Mouse (Mus musculus): ENCODE results near the gene Inpp5b. TPM values are rescaled to one million over a fixed set of nuclear protein-coding genes. Genes with fewer than 3 reads are reported as not detected.
"Not testable (repeated sequence)": the region's sequence is repeated elsewhere in the genome, so short reads cannot be mapped to it uniquely, and the experiment has no call there.

Inpp5b gene
- polyA plus RNA-seq, 1 experiment = 25.1 TPM

DNA sequence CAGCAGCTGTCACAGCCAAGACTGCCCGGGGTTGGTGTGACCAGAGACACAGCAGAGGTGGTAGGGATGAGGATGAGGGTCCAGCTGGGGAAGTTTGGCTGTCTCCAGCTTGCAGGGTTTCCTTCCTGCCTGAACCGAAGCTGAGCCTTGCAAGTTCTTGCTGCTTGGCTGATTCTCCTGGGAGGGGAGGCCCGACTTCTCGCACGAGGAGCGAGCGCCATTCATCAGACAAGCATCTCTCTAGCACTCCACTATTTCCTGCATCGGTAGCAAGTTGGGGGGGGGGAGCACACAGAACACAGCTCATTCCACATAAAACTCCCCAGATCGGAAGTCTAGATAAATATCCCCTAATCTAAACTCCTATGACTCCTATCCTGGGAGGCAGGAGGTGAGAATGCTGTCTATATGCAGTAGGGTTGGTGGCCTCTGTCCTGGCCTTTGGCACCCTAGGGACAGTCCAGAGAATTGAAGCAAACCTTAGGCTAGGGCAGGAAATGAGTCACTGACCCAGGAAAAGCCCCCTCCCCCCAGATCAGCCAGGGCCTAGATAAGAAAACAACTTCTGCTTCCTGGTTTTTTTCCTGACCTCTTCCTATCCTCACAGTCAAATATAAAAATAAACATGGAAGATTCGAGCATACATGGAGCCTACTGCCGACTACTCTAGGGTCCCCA, 36.7 kb upstream of the Inpp5b start:
- Histone ChIP-seq H3K4me2 (ENCODE audit: low read depth) (peak overlapping the region; percentile 82), H3K4me3 (peak overlapping the region; percentile 97), H3K27me3 (ENCODE audit: control insufficient read depth, insufficient read depth, insufficient read length) (no peaks in the 10 kb centered on the region), H3ac (ENCODE audit: control insufficient read depth, insufficient read length) (no peak overlapping the region), H3K79me2 (ENCODE audit: control insufficient read depth, insufficient read depth) (peaks cover 67% of the 10 kb centered on the region), H3K36me3 (ENCODE audit: control insufficient read depth, insufficient read depth) (peaks cover 11% of the 10 kb centered on the region)
- no peak for TF ChIP-seq MAX (IDR thresholded peaks at IDR 0.05; ENCODE audit: low read depth)
- TF ChIP-seq MYOD1 (IDR thresholded peaks at IDR 0.05; ENCODE audit: control insufficient read depth in 1 of 3, insufficient read length in 2 of 3, low read depth in 2 of 3) = peak in 2 of 3 experiments; percentile 47 to 57
- TF ChIP-seq POLR2AphosphoS2 (IDR thresholded peaks at IDR 0.05; ENCODE audit: insufficient read length, low read depth) = peak; percentile 18

DNA sequence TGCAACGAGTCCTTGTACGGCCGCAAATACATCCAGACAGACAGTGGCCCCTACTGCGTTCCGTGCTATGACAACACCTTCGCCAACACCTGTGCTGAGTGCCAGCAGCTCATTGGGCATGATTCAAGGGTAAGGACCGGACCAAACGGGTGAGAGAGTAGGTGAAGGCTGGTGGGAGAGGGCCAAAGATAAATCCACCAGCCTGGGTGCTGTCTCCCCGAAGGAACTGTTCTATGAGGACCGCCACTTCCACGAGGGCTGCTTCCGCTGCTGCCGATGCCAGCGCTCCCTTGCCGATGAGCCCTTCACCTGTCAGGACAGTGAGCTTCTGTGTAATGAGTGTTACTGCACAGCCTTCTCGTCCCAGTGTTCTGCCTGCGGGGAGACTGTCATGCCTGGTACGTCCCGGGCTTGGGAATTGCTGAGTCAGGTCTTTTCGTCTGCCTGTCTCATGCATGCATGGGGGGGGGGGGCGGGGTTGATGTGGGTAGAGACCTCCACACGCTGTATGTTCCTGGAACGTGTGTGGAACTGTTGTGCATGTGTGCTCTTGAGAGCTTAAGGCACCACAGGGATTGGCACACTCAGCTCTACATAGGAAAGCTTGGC, 35.9 kb upstream of the Inpp5b start:
- TF ChIP-seq POLR2A (IDR thresholded peaks at IDR 0.05; ENCODE audit: insufficient read length, low read depth) = peak; percentile 35
- no peak for TF ChIP-seq POLR2AphosphoS2 (IDR thresholded peaks at IDR 0.05; ENCODE audit: insufficient read length, low read depth)
- Histone ChIP-seq H3K4me2 (ENCODE audit: low read depth) (peak overlapping the region; percentile 82), H3K4me3 (peak overlapping the region; percentile 97), H3K79me2 (ENCODE audit: control insufficient read depth, insufficient read depth) (peaks cover 66% of the 10 kb centered on the region), H3K27me3 (ENCODE audit: control insufficient read depth, insufficient read depth, insufficient read length) (no peaks in the 10 kb centered on the region), H3ac (ENCODE audit: control insufficient read depth, insufficient read length) (no peak overlapping the region), H3K36me3 (ENCODE audit: control insufficient read depth, insufficient read depth) (peaks cover 11% of the 10 kb centered on the region)

DNA sequence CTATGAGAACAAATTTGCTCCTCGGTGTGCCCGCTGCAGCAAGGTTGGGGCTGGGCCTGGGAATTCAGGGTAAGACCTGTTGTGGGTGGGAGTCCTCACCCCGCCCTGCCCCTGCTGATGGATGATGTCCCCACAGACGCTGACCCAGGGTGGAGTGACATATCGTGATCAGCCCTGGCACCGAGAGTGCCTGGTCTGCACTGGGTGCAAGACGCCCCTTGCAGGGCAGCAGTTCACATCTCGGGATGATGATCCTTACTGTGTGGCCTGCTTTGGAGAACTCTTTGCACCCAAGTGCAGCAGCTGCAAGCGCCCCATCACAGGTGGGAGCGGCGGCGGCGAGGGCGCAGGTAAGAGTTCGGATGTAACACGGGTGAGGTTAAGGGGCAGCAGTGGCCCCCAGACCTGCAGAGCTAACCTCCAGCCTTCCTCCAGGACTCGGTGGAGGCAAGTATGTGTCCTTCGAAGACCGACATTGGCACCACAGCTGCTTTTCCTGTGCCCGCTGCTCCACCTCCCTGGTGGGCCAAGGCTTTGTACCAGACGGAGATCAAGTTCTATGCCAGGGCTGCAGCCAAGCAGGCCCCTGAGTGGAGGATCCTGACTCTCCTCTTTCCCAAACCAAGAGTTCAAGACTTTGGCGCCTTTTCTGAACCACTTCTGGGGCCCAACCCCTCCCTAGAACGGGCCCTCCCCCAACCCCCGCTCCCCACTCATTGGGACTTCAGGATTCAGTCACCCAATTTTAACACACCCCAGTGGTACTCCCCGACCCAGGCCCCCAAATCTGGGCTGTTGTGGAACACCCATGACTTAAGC, 34.1 kb upstream of the Inpp5b start:
- H3ac ChIP-seq (ENCODE audit: control insufficient read depth, insufficient read length); H3K4me3 ChIP-seq; H3K27me3 ChIP-seq (ENCODE audit: control insufficient read depth, insufficient read depth, insufficient read length): not testable (repeated sequence)
- H3K4me2 ChIP-seq (ENCODE audit: low read depth) = peak overlapping the region; percentile 77
- TF ChIP-seq POLR2A (IDR thresholded peaks at IDR 0.05; ENCODE audit: insufficient read length, low read depth) = peak; percentile 12
- H3K36me3 ChIP-seq (ENCODE audit: control insufficient read depth, insufficient read depth) = peaks cover 11% of the 10 kb centered on the region
- peaks cover 47% of the 10 kb centered on the region for H3K79me2 ChIP-seq (ENCODE audit: control insufficient read depth, insufficient read depth)

DNA sequence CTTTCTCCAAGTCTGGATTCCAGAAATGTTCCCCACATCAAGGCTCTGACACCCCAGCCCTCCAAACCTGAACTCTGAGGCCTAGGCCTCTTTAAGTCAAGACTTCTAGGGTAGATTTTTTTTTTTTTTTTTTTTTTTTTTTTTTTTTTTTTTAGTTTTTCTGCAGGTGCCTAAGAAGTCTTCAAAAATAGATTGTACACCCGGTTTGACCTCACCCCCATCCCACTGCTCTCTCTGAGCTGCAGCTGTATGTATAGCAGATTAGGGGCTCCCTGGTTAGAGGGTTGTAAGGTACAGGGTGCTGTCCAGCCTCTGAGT, 33.5 kb upstream of the Inpp5b start:
- peak overlapping the region; percentile 9 for H3K4me3 ChIP-seq
- peak overlapping the region; percentile 77 for H3K4me2 ChIP-seq (ENCODE audit: low read depth)
- H3ac ChIP-seq (ENCODE audit: control insufficient read depth, insufficient read length) = not testable (repeated sequence)

DNA sequence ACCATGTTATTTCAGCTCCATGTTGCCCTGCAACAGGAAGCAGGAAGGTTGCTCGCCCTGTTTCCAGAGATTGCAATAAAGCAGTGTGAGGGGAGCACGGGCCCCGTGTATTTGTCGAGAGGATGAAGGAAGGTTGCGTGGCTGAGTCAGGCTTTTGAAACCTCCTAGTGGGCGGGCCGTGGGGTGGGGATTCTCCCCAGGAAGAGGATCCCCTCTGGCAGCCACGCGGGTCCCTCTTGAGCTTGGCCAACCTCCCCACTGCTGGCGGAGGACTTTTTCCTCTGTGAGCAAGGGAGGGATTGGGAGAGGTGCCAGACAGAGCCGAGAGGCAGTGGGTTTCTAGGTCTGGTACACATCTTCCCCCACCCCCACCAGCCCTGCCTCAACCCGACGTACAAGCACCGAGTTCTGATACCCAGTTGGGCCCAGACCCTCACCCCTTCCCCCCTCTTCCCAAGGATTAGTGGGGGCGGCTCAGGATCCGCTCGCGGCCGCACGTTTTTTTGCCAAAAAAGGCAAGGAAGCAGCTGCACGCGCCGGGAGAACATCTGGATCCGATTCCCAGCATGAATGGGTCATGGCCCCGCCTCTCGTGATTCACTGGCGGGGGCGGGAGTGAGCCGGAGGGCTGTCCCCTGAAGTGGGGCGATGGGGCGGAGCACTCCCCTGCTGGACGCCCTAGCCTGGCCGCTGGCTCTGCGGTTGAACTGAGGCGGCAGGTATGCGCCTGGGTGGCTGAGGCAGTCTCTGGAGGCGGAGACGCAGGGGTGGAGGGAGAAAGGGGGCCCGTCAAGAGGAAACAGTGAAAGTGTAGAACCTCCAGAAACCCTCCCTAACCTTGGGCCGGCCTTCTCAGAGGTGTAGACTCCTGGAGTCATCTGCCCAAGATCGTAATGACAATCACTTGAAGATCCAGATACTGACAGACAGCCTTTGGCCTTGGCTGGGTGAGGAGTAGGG, 32.9 kb upstream of the Inpp5b start:
- no peak overlapping the region for H3ac ChIP-seq (ENCODE audit: control insufficient read depth, insufficient read length)

More for the DNA sequence above, 33.5 kb upstream of the Inpp5b start:
- Histone ChIP-seq H3K36me3 (ENCODE audit: control insufficient read depth, insufficient read depth) (peaks cover 11% of the 10 kb centered on the region), H3K79me2 (ENCODE audit: control insufficient read depth, insufficient read depth) (peaks cover 42% of the 10 kb centered on the region)
- H3K27me3 ChIP-seq (ENCODE audit: control insufficient read depth, insufficient read depth, insufficient read length) = not testable (repeated sequence)

DNA sequence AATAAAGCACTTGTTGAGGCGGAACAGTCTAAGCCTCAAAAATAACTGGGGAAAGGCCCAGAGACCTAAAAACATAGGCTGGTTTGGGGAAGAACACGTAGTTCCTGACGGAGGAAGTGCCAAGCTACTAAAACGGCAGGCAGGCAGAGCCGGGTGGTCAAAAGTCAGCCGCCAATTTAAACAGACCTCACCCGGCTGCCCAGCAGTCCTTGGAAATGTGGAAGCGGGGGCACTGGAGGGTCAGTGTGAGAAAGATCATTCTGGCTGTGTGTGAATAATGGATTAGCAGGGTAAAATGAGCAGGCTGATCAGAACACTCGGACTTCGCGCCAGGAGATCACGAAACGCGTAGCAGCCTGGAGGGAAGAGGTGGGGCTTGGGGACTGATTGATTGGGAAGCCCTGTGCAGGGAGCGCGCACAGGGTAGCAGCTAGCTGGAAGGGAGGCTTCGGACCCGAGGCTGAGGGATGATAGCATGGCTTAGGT, 31.6 kb upstream of the Inpp5b start:
- no peak overlapping the region for H3ac ChIP-seq (ENCODE audit: control insufficient read depth, insufficient read length)
- TF ChIP-seq MAX (IDR thresholded peaks at IDR 0.05; ENCODE audit: low read depth) = no peak
- peak; percentile 32 for TF ChIP-seq POLR2A (IDR thresholded peaks at IDR 0.05; ENCODE audit: insufficient read length, low read depth)
- no peak for TF ChIP-seq REST (IDR thresholded peaks at IDR 0.05; ENCODE audit: insufficient read depth, insufficient read length)
- TF ChIP-seq POLR2AphosphoS2 (IDR thresholded peaks at IDR 0.05; ENCODE audit: insufficient read length, low read depth) = peak; percentile 92
- no peak for TF ChIP-seq TCF12 (IDR thresholded peaks at IDR 0.05; ENCODE audit: insufficient read depth, poor library complexity, severe bottlenecking)
- TF ChIP-seq SRF (IDR thresholded peaks at IDR 0.05; ENCODE audit: control insufficient read depth, insufficient read length, low read depth) = no peak
- TF ChIP-seq E2F4 (IDR thresholded peaks at IDR 0.05; ENCODE audit: insufficient read depth) = no peak
- no peak for TF ChIP-seq CEBPB (IDR thresholded peaks at IDR 0.05; ENCODE audit: insufficient read depth, poor library complexity, severe bottlenecking)
- TF ChIP-seq MYOG (IDR thresholded peaks at IDR 0.05; ENCODE audit: control insufficient read depth in 1 of 3, insufficient read depth in 1 of 3, insufficient read length in 2 of 3, low read depth in 2 of 3) = no peak
- H3K4me3 ChIP-seq = peak overlapping the region; percentile 9
- no peaks in the 10 kb centered on the region for H3K27me3 ChIP-seq (ENCODE audit: control insufficient read depth, insufficient read depth, insufficient read length)
- H3K36me3 ChIP-seq (ENCODE audit: control insufficient read depth, insufficient read depth) = peaks cover 11% of the 10 kb centered on the region
- peak overlapping the region; percentile 97 for H3K4me2 ChIP-seq (ENCODE audit: low read depth)
- H3K79me2 ChIP-seq (ENCODE audit: control insufficient read depth, insufficient read depth) = peaks cover 25% of the 10 kb centered on the region

More for the DNA sequence above, 32.9 kb upstream of the Inpp5b start:
- Histone ChIP-seq H3K4me2 (ENCODE audit: low read depth) (peak overlapping the region; percentile 97), H3K79me2 (ENCODE audit: control insufficient read depth, insufficient read depth) (peaks cover 35% of the 10 kb centered on the region), H3K27me3 (ENCODE audit: control insufficient read depth, insufficient read depth, insufficient read length) (no peaks in the 10 kb centered on the region), H3K36me3 (ENCODE audit: control insufficient read depth, insufficient read depth) (peaks cover 11% of the 10 kb centered on the region), H3K4me3 (peak overlapping the region; percentile 9)
- no peak for TF ChIP-seq USF1 (IDR thresholded peaks at IDR 0.05; ENCODE audit: low read depth)
- TF ChIP-seq MYOD1 (IDR thresholded peaks at IDR 0.05; ENCODE audit: control insufficient read depth in 1 of 3, insufficient read length in 2 of 3, low read depth in 2 of 3) = peak in 2 of 3 experiments; percentile 40 to 78
- no peak for TF ChIP-seq E2F4 (IDR thresholded peaks at IDR 0.05; ENCODE audit: insufficient read depth)
- TF ChIP-seq MYOG (IDR thresholded peaks at IDR 0.05; ENCODE audit: control insufficient read depth in 1 of 3, insufficient read depth in 1 of 3, insufficient read length in 2 of 3, low read depth in 2 of 3) = peak in 2 of 3 experiments; percentile 7 to 75
- TF ChIP-seq CEBPB (IDR thresholded peaks at IDR 0.05; ENCODE audit: insufficient read depth, poor library complexity, severe bottlenecking) = 0 out of 2 replicates have a peak, but pooled peaks have one; percentile 40
- peak; percentile 87 for TF ChIP-seq POLR2AphosphoS2 (IDR thresholded peaks at IDR 0.05; ENCODE audit: insufficient read length, low read depth)
- no peak for TF ChIP-seq MAX (IDR thresholded peaks at IDR 0.05; ENCODE audit: low read depth)
- peak; percentile 73 for TF ChIP-seq POLR2A (IDR thresholded peaks at IDR 0.05; ENCODE audit: insufficient read length, low read depth)
- peak; percentile 61 for TF ChIP-seq TCF12 (IDR thresholded peaks at IDR 0.05; ENCODE audit: insufficient read depth, poor library complexity, severe bottlenecking)
- peak; percentile 21 for TF ChIP-seq TCF3 (IDR thresholded peaks at IDR 0.05; ENCODE audit: insufficient read length, low read depth)
- TF ChIP-seq SRF (IDR thresholded peaks at IDR 0.05; ENCODE audit: control insufficient read depth, insufficient read length, low read depth) = peak; percentile 100
- no peak for TF ChIP-seq REST (IDR thresholded peaks at IDR 0.05; ENCODE audit: insufficient read depth, insufficient read length)

All from myocyte (in vitro differentiated cells).